Mouse (Mus musculus): ENCODE measurements around the gene Heg1.
A peak's percentile ranks its signal among the peaks of the same experiment; 100 is the strongest.

The Heg1 gene

DNA sequence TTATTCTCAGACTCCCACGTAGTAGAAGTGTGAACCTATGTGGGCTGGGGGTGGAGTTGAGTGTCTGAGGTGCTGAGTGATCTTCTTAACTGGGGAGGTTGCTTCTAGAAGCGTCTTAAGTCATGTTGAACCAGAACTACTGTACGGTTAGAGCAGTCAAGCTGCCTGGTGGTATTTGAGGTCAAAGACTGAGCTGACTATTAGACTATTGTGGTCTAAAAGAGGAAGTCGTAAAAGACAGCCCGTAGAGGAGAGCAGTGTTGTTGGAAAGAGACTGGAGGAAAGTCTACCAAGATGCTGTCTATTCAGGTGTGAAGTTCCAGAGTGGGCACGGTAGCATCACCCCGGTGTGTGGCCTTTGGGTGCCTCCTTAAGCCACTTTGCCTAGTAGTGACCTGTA, 85.7 kb downstream of the Heg1 start:
- no peak for DNase-seq (ENCODE audit: low read depth, low spot score)

DNA sequence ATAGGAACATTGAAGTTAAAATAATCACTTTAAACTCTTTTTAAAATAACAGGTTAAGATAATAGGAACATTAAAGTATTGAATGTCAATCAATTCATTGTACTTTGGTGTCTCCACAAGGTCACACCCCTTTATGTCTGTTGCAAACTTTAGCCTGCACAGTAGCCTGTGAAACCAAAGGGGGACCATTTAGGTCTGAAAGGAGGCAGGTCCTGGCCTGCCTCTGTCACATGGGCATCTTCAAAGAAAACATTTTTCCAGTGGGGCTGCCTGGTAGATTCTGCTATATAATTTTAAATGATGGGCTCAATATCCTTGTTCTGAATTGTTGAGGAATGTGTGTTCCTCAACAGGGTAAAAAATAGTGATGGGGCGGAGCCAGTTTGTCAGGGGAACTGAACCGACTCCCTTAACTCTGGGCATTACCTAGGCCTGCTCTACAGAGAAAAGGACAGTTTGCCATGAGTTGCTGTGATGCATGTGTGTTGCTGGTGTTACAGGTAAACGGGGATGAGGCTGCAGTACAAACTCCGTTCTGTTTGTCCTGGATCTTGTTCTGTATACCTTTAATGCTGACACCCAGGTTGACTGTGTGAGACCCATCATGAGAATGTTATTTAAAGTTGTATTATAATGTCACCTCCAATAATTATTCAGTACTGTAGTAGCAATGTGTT, 86.7 kb downstream of the Heg1 start:
- DNase-seq (ENCODE audit: low read depth, low spot score): no peak

DNA sequence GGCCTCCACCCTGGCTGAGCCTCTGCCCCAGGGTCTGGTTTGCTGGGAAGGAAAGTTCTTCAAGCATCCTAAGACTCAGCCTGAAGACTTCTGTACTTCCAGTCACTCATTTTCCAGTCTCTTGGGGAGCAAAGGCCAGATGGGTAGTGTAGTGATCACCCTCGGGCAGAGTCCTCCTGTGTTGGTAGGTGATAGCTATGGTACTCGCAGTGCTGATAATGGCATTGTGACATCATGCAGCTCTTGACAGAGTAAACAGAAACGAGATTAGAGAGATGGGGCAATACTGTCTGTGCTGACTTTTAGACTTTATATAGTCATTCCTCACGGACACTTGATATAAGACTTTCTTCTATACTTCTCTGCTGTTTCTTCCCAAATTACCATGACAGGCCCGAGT, 88.6 kb downstream of the Heg1 start:
- DNase-seq (ENCODE audit: low read depth, low spot score): no peak

DNA sequence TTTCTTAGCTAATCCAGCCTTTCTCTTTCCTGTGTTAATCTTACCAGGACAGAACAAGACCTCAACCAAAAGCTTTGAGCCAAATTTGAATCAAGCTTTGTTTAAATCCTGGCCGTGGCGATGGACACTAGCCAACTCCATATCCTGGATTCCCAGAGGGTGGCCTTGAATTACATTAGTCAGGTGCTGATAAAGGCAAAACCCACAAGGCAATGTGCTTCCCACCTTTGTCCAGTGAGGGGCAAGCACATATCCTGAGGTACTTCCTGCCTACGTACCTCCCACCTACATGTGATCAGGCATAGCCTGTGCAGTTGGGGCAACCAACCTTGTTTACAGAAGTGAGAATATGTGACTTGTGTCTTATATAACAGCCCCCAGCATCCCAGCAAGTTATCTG, 90.8 kb downstream of the Heg1 start:
- no peak for DNase-seq (ENCODE audit: low read depth, low spot score)

DNA sequence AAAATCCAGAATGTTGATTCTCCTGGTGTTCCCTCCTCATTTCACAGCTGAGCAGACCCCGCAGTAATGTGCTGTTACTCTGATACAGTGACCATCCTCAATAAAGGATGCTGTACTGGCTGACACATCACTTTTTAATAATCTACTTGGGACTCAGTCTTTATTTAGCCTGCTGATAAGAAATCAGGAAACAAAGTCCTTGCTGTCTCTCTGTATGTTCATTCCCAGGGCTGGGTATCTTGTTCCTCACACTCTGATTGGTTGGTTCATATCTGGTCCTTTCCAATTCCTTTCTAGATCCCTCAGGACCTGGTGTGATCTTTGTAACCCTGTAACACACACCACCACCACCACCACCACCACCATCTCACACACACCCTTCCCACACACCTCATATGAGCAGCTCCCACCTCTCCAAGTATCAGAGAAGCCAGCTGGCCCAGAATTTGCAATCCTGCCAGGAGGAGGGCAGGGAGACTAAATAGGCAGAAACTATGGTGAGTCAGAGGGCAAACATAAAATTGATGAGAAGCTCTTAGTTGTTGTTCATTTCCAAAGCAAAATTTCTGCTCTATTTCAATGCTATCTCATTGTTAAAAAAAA, 91.7 kb downstream of the Heg1 start:
- no peak for DNase-seq (ENCODE audit: low read depth, low spot score)

DNA sequence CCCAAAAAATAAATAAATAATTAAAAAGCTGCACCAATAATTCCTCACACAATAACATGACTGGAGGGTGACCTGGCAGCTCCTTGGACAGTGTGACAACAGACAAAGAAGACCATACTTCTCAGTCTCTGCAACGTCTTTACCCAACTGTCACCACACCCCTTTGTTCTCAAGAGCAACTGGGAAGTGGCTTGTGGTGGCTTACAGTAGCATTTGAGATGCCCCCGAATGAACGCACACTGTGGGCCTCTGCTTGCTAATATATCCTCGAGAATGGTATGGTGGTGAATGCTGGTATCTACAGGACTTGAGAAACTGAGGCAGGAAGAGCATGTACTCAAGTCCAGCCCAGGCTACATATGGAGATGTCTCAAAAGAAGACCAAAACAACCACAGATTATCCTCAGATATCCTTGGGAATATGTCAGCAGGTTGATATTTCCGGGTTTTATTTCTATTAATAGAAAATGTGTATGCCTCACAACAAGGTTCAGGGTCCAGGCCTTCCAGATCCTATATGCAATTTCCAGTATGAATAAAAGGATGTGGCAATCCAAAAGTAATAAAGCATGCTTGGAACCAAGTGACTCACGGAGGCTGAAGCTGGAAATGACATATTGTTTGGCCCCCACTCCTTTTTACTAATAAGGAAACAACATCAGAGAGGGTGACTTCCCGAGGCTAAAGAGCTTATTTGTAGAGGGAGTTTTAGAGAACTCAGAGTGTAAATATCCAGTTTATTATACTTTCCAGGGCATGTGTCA, 92.8 kb downstream of the Heg1 start:
- DNase-seq (ENCODE audit: low read depth, low spot score): no peak

DNA sequence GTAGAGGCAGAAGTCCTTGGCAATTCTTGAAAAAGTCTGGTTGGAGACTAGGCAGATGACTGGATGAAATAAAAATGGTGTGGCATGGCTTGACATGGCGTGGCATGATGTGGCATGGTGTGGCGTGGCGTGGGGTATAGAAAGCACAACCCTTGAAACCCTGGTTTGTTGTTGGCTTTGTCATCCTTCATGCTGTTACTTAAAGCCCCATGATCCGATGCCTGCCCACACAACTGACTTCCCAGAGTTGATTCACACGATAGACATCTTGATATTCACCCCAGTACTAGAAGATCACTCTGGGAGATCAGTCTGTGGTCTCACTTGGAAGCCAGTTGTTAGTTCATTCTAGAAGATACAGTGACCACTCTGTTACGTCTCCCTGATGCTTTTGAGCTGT, 93.4 kb downstream of the Heg1 start:
- DNase-seq (ENCODE audit: low read depth, low spot score): no peak

DNA sequence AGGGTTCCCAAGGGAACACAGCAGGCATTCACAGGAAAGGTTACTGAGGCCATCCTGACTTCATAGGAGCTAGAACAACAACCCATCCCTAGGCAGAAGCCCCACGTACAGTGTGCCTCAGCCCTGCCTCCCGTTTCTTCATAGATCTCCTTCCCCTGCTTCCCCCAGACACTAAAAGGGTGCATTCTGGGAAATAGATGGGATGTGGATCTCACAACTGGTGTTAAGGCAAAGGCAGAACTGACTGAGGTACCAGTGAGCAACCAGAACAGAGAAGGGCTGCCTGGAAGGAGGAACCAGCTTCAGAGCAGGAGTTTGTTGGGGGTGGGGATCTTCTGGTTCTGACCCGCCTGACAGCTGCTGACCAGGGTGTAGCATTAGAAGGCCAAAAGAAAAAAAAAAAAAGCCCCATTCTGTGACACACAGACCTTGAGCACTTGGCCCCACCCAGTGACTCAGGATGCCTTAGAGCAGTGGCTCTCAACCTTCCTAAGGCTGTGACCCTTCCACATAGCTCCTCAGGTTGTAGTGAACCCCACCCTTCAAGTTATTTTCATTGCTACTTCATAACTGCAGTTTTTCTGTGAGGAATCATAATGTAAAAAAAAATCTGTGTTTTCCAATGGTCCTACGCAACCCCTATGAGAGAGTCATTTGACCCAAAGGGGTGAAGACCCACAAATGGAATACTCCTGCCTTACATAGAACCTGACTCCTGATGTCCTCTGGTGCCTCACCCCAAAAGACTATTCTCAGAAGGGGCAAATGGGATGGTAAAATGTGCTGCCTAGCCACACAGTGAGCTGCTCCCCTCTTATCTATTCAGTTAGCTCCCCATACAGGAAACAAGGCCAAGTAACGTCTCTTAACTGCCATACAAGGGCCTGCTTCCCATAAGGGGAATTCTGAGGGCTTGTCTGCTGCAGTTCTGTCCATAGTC, 97.9 kb downstream of the Heg1 start:
- no peak for DNase-seq (ENCODE audit: low read depth, low spot score)

DNA sequence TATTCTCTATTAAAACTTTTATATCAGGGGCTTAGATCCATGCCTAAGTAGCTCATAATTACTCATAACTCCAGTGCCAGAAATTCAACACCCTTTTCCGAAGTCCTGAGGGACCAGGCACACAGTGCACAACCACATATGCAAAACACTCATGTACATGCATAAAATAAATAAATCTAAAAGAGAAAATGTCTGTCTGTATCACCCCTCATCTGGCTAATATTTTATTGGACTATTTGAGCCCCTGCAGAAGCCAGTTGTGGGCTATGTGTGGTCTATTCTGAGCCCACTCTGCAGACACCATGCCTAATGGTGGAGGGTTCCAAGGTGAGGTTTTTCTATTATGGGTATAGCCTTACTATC, 98.5 kb downstream of the Heg1 start:
- no peak for DNase-seq (ENCODE audit: low read depth, low spot score)

DNA sequence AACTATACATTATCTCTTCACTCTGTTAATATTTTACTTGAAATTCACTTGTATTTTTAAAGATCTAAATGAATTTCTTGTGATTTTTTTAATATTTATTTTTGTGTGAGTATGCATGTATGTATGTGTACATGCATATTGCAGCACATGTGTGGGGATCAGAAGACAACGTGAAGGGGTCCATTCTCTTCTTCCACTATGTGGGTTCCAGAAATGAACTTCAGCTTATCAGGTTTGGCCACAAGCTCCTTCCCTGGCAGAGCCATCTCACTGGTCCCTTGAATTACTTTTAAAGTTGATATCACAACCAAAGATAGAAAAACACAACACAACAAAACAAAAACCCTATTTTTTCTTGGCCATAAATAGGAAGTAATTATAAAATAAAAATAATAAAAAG, 100.4 kb downstream of the Heg1 start:
- no peak for DNase-seq (ENCODE audit: low read depth, low spot score)

DNA sequence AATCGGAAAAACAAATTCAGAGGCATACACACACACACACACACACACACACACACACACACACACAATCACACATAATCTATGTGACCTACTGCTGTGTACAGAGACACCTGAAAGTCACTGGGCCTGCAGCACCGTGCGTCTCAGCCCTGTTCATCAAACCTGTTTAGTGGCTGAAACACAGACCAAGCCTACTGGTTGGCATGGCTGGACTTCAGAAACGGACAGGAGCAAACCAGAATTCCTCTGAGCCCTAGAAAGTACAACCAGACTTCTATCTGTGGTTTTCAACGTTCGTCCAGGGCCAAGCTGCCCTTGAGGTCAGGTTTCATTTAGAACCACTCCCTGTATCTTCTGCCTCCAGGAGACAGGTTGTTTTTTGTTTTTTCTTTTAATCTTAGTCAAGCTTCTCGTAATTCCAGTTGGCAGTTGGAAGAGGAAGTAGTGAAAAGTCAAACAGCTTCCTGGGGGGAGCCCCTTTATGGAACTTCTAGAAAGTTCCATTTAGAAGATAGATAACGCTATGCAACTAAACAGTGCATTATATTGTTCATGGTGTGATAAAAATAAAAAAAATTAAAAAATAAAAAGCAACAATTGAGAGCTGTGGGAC, 101.0 kb downstream of the Heg1 start:
- DNase-seq (ENCODE audit: low read depth, low spot score): no peak

DNA sequence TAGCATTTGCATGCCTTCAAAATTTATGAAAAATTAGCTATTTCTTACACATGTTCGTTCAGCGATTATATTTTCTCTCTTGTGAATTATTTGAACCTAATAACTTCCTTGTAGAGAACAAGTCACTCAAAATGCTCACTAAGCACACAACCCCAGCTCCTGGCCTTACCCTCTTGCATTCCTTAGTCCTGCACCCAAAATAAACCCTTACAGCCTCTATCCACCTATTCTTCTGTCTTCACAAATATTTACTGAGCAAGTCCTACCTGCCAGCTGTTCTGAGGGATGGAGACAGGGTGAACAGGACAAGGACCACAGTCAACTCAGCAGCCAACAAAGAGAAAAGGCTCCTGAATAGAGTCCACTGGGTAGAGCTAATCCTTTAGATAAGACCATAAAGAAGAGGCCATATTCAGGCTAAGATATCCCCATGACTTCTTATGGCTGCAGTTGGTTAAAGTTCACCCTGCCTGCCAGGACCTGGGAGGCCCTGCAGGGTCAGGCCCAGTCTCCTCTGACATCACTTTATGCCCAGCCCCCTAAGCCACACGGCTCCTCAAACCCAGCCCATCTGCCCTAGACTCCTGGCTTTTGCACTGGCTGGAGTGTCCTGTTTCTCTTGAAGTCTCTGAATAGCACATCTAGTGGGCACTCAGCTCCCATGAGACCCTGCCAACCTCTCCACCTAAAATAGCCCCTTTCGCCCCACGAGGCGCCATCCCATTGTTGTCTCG, 102.7 kb downstream of the Heg1 start:
- no peak for DNase-seq (ENCODE audit: low read depth, low spot score)

DNA sequence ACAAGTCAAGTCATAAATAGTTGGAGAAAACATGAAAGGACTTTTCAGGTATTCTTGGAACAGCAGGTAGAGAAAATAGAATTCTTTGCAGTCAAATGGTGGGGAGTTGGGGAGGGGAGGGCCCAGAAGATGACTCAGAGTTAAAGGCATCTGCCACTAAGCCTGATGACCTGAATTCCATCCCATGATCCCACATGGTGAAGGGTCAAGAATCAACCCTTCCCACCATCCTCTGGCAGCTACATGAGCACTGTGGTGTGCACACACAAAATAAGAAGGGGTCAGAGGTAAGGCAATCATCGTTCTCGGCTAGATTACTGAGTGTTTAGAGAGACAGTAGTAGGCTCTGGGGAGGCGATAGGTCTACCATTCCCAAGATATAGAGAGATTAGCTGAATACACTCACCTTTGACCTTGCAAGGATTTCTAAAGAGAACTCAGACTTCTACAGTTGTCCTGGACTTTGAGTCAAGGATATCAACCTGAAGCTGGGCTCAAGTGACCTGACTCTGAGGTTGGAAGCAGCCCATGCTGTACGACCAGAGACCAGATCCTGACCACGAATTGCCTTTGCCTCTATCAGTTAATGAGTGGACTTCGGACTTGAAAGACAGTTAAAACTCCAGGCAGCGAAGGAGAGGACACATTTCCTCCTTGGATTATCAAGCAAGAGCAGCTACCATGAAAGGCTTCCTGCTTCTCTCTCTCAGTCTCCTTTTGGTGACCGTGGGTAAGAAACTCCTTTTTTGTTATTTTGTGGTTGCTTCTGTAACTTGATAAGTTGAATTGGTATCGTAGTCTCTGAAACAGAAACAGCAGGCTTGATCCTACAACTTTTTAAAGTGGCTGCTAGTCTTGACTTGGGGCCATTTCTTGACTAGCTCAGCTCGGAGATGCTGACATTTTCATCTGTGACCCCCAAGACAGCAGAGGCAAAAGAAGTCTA, 109.9 kb downstream of the Heg1 start, which contains the start of gene Muc13:
Gene Muc13 (plus strand): TSS at position 192 of the 946 bp plus-strand sequence.
- no peak for DNase-seq (ENCODE audit: low read depth, low spot score)

DNA sequence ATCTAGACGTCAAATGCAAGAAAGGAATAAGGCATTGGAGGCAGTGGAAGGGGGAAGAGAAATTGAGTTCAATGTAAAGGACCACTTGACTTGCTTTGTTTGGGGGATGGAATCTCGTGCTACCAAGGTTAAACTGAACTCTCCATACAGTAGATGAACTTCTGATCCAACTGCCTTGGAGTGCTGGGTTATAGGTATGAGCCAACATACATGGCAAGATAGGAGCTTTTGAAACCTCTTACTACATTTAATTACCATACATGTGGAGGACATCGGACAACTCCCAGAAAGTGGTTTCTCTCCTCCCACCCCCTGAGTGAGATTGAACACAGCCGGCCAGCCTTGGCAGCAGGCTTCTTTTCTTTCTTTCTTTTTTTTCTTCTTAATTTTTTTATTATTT, 110.9 kb downstream of the Heg1 start:
- DNase-seq (ENCODE audit: low read depth, low spot score): no peak

DNA sequence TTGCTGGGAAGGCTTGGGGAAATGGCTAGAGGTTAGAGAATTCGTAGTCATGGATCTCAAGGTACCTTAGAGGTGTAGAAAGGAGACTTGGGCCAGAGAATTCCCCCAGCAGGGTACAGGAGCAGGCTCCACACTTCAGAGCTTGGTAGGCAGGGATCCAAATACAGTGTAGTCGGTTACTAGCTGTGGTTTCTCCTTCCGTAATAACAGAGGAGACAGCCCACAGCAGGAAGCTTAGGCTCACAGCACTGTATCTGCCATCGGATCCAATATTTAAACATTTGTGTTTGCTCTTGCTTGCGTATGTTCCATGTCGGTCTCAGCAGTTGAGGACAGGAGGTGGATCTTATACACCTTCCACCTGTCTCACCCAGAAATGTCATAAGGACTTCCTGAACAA, 111.7 kb downstream of the Heg1 start:
- DNase-seq (ENCODE audit: low read depth, low spot score): no peak

DNA sequence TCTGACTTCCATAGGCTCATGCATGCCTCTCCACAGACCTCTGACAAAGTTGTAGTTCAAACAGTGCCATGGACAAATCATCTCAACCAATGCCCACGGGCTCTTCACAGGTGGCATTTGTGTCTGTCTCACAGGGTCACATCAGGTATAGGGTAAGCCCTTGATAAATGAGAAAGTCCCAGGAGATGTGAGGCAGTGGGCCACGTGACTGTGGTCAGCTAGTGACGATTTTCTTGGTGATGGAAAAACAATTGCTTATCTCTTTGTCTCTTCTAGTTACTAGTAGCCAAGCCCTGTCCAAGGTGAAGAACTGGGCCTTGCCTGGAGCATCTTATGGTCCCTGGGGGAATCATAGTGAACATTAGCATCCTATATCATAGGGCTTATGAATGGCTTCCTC, 112.6 kb downstream of the Heg1 start:
- no peak for DNase-seq (ENCODE audit: low read depth, low spot score)

DNA sequence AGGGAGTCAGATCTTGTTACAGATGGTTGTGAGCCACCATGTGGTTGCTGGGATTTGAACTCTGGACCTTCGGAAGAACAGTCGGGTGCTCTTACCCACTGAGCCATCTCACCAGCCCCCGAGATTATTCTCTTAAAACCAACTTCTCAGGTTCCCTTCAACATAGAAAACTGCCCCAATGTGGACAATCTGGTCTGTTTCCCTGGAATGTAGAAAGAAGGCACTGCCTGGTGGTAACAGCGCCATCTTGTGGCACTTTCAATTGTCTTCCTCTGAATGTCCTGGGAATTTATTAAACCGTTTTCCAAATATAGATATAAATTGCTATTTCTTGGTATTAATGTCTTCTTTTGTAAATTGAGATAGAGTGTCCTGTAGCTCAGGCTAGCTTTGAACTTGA, 113.7 kb downstream of the Heg1 start:
- peak; percentile 10 for DNase-seq (ENCODE audit: low read depth, low spot score)

DNA sequence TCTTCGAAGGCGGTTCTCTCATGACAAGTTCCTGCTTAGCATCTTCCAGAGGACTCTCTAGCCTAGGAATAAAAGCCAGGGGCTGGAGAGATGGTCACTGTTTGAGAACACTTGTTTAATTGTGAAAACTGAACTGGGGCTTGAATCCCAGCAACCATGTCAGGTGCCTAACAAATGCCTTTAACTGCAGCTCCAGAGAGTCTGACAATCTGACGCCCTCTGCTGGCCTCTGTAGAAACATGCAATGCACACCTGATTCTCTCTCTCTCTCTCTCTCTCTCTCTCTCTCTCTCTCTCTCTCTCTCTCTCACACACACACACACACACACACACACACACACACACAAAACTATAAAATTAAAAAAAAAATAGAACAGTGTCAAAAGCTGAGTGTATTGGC, 125.8 kb downstream of the Heg1 start:
- no peak for DNase-seq (ENCODE audit: low read depth, low spot score)

DNA sequence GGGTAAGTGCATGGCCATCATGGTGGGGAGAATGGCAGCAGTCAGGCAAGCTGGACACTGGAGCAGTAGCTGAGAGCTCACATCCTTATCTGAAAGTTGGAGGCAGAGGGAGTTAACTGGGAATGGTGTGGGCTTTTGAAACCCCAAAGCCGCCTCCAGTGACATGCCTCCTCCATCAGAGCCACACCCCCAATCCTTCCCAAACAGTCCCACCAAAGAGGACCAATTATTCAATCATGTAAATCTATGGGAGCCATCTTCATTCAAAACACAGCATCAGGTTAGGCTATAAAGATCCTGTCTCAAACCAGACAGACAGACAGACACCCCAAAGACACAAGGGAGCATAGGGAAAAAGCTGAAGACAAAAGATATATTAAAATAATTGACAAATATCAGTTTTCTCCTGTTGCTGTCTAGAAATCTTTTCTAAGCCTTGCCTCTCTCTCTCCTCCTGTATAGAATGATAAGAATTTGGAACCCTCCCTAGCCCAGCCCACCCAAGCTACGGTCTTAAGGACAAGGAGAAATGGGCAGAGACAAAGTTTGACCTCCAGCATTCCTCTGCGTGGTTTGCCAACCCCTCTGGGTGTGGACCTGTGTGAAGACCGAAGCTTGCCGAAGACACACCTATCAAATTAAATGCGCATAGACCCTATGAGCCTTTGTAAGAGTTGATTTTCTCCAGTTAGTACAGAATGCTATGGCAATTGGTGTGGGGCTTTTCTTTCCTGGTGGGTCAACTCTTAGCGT, 134.4 kb downstream of the Heg1 start:
- no peak for DNase-seq (ENCODE audit: low read depth, low spot score)

All from telencephalon, adult 2 months (tissue).